Mouse (Mus musculus) E14TG2a.4 (cell line): ENCODE data around the gene Clpb.
A peak's percentile ranks its signal among the peaks of the same experiment; 100 is the strongest.

Experiments
- H3K27me3 ChIP-seq: 2 replicates; pipeline ENCODE4 v1.6.1; 2014; ENCODE audit warnings: low read length, control low read depth; ENCODE audit not compliant: insufficient read depth
- H3K36me3 ChIP-seq: 2 replicates; pipeline ENCODE4 v1.6.1; 2014; ENCODE audit warnings: low read length, control low read depth; ENCODE audit not compliant: insufficient read depth
- H3K4me1 ChIP-seq: replicated peaks from 2 replicates; pipeline ENCODE4 v1.6.1; 2014; ENCODE audit warnings: low read depth, low read length, control low read depth
- H3K4me3 ChIP-seq: replicated peaks from 2 replicates; pipeline ENCODE4 v1.5.1; 2014; ENCODE audit warnings: mild to moderate bottlenecking, low read length
- H3K9me3 ChIP-seq: 2 replicates; pipeline ENCODE4 v1.6.1; 2014; ENCODE audit warnings: low read length, control low read depth
- CTCF ChIP-seq: conservative IDR thresholded peaks from 2 replicates; pipeline ENCODE4 v1.5.1; 2014; ENCODE audit warnings: low read length
- NANOG ChIP-seq: IDR thresholded peaks from 2 replicates; pipeline ENCODE4 v1.6.1; 2014; ENCODE audit warnings: borderline replicate concordance, low read length, mixed read lengths
- POU5F1 ChIP-seq: IDR thresholded peaks from 2 replicates; pipeline ENCODE4 v1.6.1; 2014; ENCODE audit warnings: low read length, borderline replicate concordance

Clpb gene

GRCm38 (mm10) chr7:101662006-101662405, 1.4 kb upstream of the Clpb start:
- no peak overlapping the region for H3K4me3 ChIP-seq
- H3K36me3 ChIP-seq: peaks cover 17% of the 10 kb centered on the region
- peaks cover 30% of the 10 kb centered on the region for H3K9me3 ChIP-seq
- no peaks in the 10 kb centered on the region for H3K27me3 ChIP-seq
- H3K4me1 ChIP-seq: peaks cover 29% of the 10 kb centered on the region
- TF ChIP-seq POU5F1: no peak
- TF ChIP-seq NANOG: no peak
- peak; percentile 67 for TF ChIP-seq CTCF

GRCm38 (mm10) chr7:101666581-101666980, 3.1 kb downstream of the Clpb start:
- H3K4me3 ChIP-seq: no peak overlapping the region; the same call in 1 of the 2 replicates
- H3K4me1 ChIP-seq: peaks cover 69% of the 10 kb centered on the region
- peaks cover 41% of the 10 kb centered on the region for H3K36me3 ChIP-seq
- no peaks in the 10 kb centered on the region for H3K9me3 ChIP-seq
- no peaks in the 10 kb centered on the region for H3K27me3 ChIP-seq
- peak; percentile 11; the same call in 1 of the 2 replicates for TF ChIP-seq CTCF
- no peak for TF ChIP-seq POU5F1

GRCm38 (mm10) chr7:101671601-101672280, 8.3 kb downstream of the Clpb start:
- no peaks in the 10 kb centered on the region for H3K9me3 ChIP-seq
- TF ChIP-seq NANOG (no peak), POU5F1 (no peak), CTCF (no peak)
- H3K4me3 ChIP-seq: no peak overlapping the region
- H3K27me3 ChIP-seq: no peaks in the 10 kb centered on the region
- H3K36me3 ChIP-seq: peaks cover 50% of the 10 kb centered on the region
- peaks cover 82% of the 10 kb centered on the region for H3K4me1 ChIP-seq

GRCm38 (mm10) chr7:101673497-101673896, 10.1 kb downstream of the Clpb start:
- no peak for TF ChIP-seq NANOG
- TF ChIP-seq POU5F1: no peak
- no peak for TF ChIP-seq CTCF
- Histone ChIP-seq H3K9me3 (no peaks in the 10 kb centered on the region), H3K4me1 (peaks cover 83% of the 10 kb centered on the region), H3K4me3 (no peak overlapping the region), H3K27me3 (no peaks in the 10 kb centered on the region), H3K36me3 (peaks cover 36% of the 10 kb centered on the region)

- Histone ChIP-seq H3K4me3 (no peak overlapping the region), H3K4me1 (peaks cover 76% of the 10 kb centered on the region), H3K9me3 (no peaks in the 10 kb centered on the region), H3K27me3 (no peaks in the 10 kb centered on the region), H3K36me3 (peaks cover 31% of the 10 kb centered on the region)
- TF ChIP-seq NANOG: no peak
- no peak for TF ChIP-seq CTCF
- TF ChIP-seq POU5F1: no peak
Measured at GRCm38 (mm10) chr7:101676033-101676761, 12.8 kb downstream of the Clpb start.

- TF ChIP-seq POU5F1 (no peak), NANOG (no peak), CTCF (no peak)
- Histone ChIP-seq H3K36me3 (peaks cover 29% of the 10 kb centered on the region), H3K4me1 (peaks cover 77% of the 10 kb centered on the region), H3K27me3 (no peaks in the 10 kb centered on the region), H3K9me3 (no peaks in the 10 kb centered on the region), H3K4me3 (0 out of 2 replicates have a peak overlapping the region, but pooled peaks have one; percentile 10)
Measured at GRCm38 (mm10) chr7:101676762-101677308, 13.4 kb downstream of the Clpb start.

GRCm38 (mm10) chr7:101679591-101679990, 16.2 kb downstream of the Clpb start:
- H3K36me3 ChIP-seq: peaks cover 8% of the 10 kb centered on the region; the same call in 1 of the 2 replicates
- H3K9me3 ChIP-seq: no peaks in the 10 kb centered on the region
- TF ChIP-seq POU5F1 (no peak), CTCF (peak; percentile 70), NANOG (no peak)
- no peaks in the 10 kb centered on the region for H3K27me3 ChIP-seq
- peak overlapping the region; percentile 39 for H3K4me3 ChIP-seq
- H3K4me1 ChIP-seq: peaks cover 87% of the 10 kb centered on the region

GRCm38 (mm10) chr7:101680961-101681360, 17.5 kb downstream of the Clpb start:
- Histone ChIP-seq H3K36me3 (peaks cover 8% of the 10 kb centered on the region; the same call in 1 of the 2 replicates), H3K4me3 (no peak overlapping the region), H3K4me1 (peaks cover 87% of the 10 kb centered on the region), H3K27me3 (no peaks in the 10 kb centered on the region), H3K9me3 (no peaks in the 10 kb centered on the region)
- TF ChIP-seq POU5F1: no peak
- no peak for TF ChIP-seq NANOG
- TF ChIP-seq CTCF: no peak
